Mouse (Mus musculus): ENCODE data around the gene Adamts2.

GRCm38 (mm10) chr11:50622238-50622726, 20.4 kb downstream of the Adamts2 start:
- TF ChIP-seq CTCF (IDR thresholded peaks at IDR 0.05; ENCODE audit: low read depth) (no peak), EP300 (IDR thresholded peaks at IDR 0.05; ENCODE audit: low read depth) (no peak)
